Mouse (Mus musculus): ENCODE results near the gene Pkdrej. TPM values are rescaled to one million over a fixed set of nuclear protein-coding genes. Genes with fewer than 3 reads are reported as not detected.

The Pkdrej gene
- polyA plus RNA-seq, 1 experiment from 2014 or later, result 0.03 TPM

GRCm38 (mm10) chr15:85808031-85808430, 13.5 kb downstream of the Pkdrej start:
- Histone ChIP-seq H3K9ac (replicated peaks) (no peak overlapping the region), H3K9me3 (no peaks in the 10 kb centered on the region), H3K4me1 (peaks cover 6% of the 10 kb centered on the region), H3K27me3 (no peaks in the 10 kb centered on the region), H3K27ac (replicated peaks) (no peak overlapping the region), H3K36me3 (no peaks in the 10 kb centered on the region), H3K4me3 (no peak overlapping the region), H3K4me2 (replicated peaks) (no peak overlapping the region)
- 85% methylated on average over 6 of the region's 6 CpGs for WGBS
- no peak for ATAC-seq (ENCODE audit: low FRiP score, low read depth)

GRCm38 (mm10) chr15:85807404-85807803, 14.1 kb downstream of the Pkdrej start:
- no peak overlapping the region for H3K4me2 ChIP-seq (replicated peaks)
- peaks cover 9% of the 10 kb centered on the region for H3K4me1 ChIP-seq
- WGBS, result 88% methylated on average over 4 of the region's 4 CpGs
- no peak overlapping the region for H3K4me3 ChIP-seq
- H3K27me3 ChIP-seq, result no peaks in the 10 kb centered on the region
- no peaks in the 10 kb centered on the region for H3K9me3 ChIP-seq
- H3K36me3 ChIP-seq, result no peaks in the 10 kb centered on the region
- no peak for ATAC-seq (ENCODE audit: low FRiP score, low read depth)
- no peak overlapping the region for H3K27ac ChIP-seq (replicated peaks)
- no peak overlapping the region for H3K9ac ChIP-seq (replicated peaks)

- no peaks in the 10 kb centered on the region for H3K9me3 ChIP-seq
- no peak overlapping the region for H3K4me3 ChIP-seq
- H3K4me1 ChIP-seq, result peaks cover 9% of the 10 kb centered on the region
- no peak overlapping the region for H3K9ac ChIP-seq (replicated peaks)
- no peak for ATAC-seq (ENCODE audit: low FRiP score, low read depth)
- WGBS, result 86% methylated on average over 4 of the region's 4 CpGs
- no peak overlapping the region for H3K27ac ChIP-seq (replicated peaks)
- H3K36me3 ChIP-seq, result no peaks in the 10 kb centered on the region
- H3K4me2 ChIP-seq (replicated peaks), result no peak overlapping the region
- no peaks in the 10 kb centered on the region for H3K27me3 ChIP-seq
Measured at GRCm38 (mm10) chr15:85806886-85807285, 14.6 kb downstream of the Pkdrej start.

GRCm38 (mm10) chr15:85802931-85803330, 18.6 kb downstream of the Pkdrej start:
- no peaks in the 10 kb centered on the region for H3K27me3 ChIP-seq
- no peaks in the 10 kb centered on the region for H3K9me3 ChIP-seq
- no peaks in the 10 kb centered on the region for H3K36me3 ChIP-seq
- no peak for ATAC-seq (ENCODE audit: low FRiP score, low read depth)
- no peak overlapping the region for H3K4me3 ChIP-seq
- no peak overlapping the region for H3K27ac ChIP-seq (replicated peaks)
- H3K9ac ChIP-seq (replicated peaks), result no peak overlapping the region
- 89% methylated on average over 2 of the region's 2 CpGs for WGBS
- no peak overlapping the region for H3K4me2 ChIP-seq (replicated peaks)
- 0 out of 2 replicates have a peak, but pooled peaks cover 3% of the 10 kb centered on the region for H3K4me1 ChIP-seq

GRCm38 (mm10) chr15:85798676-85799075, 22.9 kb downstream of the Pkdrej start:
- WGBS, result 92% methylated on average over 8 of the region's 8 CpGs
- no peak overlapping the region for H3K4me3 ChIP-seq
- no peak for ATAC-seq (ENCODE audit: low FRiP score, low read depth)
- H3K4me2 ChIP-seq (replicated peaks), result no peak overlapping the region
- no peak overlapping the region for H3K27ac ChIP-seq (replicated peaks)
- H3K4me1 ChIP-seq, result 0 out of 2 replicates have a peak, but pooled peaks cover 3% of the 10 kb centered on the region
- no peaks in the 10 kb centered on the region for H3K27me3 ChIP-seq
- no peak overlapping the region for H3K9ac ChIP-seq (replicated peaks)
- H3K9me3 ChIP-seq, result no peaks in the 10 kb centered on the region
- no peaks in the 10 kb centered on the region for H3K36me3 ChIP-seq

- Histone ChIP-seq H3K9ac (replicated peaks) (no peak overlapping the region), H3K27ac (replicated peaks) (no peak overlapping the region), H3K4me1 (no peaks in the 10 kb centered on the region), H3K4me2 (replicated peaks) (no peak overlapping the region), H3K9me3 (no peaks in the 10 kb centered on the region), H3K27me3 (peaks cover 3% of the 10 kb centered on the region; the same call in 1 of the 2 replicates), H3K4me3 (no peak overlapping the region), H3K36me3 (no peaks in the 10 kb centered on the region)
- 82% methylated on average over 6 of the region's 6 CpGs for WGBS
- ATAC-seq (ENCODE audit: low FRiP score, low read depth), result no peak
Measured at GRCm38 (mm10) chr15:85795516-85795915, 26.0 kb downstream of the Pkdrej start.

- Histone ChIP-seq H3K36me3 (no peaks in the 10 kb centered on the region), H3K9ac (replicated peaks) (no peak overlapping the region), H3K4me1 (no peaks in the 10 kb centered on the region), H3K4me3 (no peak overlapping the region), H3K9me3 (no peaks in the 10 kb centered on the region), H3K27ac (replicated peaks) (no peak overlapping the region), H3K4me2 (replicated peaks) (no peak overlapping the region), H3K27me3 (peaks cover 3% of the 10 kb centered on the region; the same call in 1 of the 2 replicates)
- no peak for ATAC-seq (ENCODE audit: low FRiP score, low read depth)
- 93% methylated on average over 1 of the region's 1 CpGs for WGBS
Measured at GRCm38 (mm10) chr15:85792819-85793218, 28.7 kb downstream of the Pkdrej start.

- H3K36me3 ChIP-seq, result no peaks in the 10 kb centered on the region
- no peak overlapping the region for H3K27ac ChIP-seq (replicated peaks)
- H3K9me3 ChIP-seq, result no peaks in the 10 kb centered on the region
- H3K4me3 ChIP-seq, result no peak overlapping the region
- WGBS, result 85% methylated on average over 4 of the region's 4 CpGs
- ATAC-seq (ENCODE audit: low FRiP score, low read depth), result no peak
- H3K4me1 ChIP-seq, result no peaks in the 10 kb centered on the region
- H3K4me2 ChIP-seq (replicated peaks), result no peak overlapping the region
- H3K9ac ChIP-seq (replicated peaks), result no peak overlapping the region
- H3K27me3 ChIP-seq, result peaks cover 3% of the 10 kb centered on the region; the same call in 1 of the 2 replicates
Measured at GRCm38 (mm10) chr15:85791449-85791848, 30.1 kb downstream of the Pkdrej start.

GRCm38 (mm10) chr15:85788633-85789032, 32.9 kb downstream of the Pkdrej start:
- ATAC-seq (ENCODE audit: low FRiP score, low read depth), result no peak
- Histone ChIP-seq H3K9me3 (no peaks in the 10 kb centered on the region), H3K27me3 (peaks cover 3% of the 10 kb centered on the region; the same call in 1 of the 2 replicates), H3K4me2 (replicated peaks) (no peak overlapping the region), H3K9ac (replicated peaks) (no peak overlapping the region), H3K27ac (replicated peaks) (no peak overlapping the region), H3K4me3 (no peak overlapping the region), H3K4me1 (no peaks in the 10 kb centered on the region), H3K36me3 (no peaks in the 10 kb centered on the region)
- 76% methylated on average over 16 of the region's 16 CpGs for WGBS

- Histone ChIP-seq H3K27ac (replicated peaks) (no peak overlapping the region), H3K27me3 (peaks cover 3% of the 10 kb centered on the region; the same call in 1 of the 2 replicates), H3K9me3 (no peaks in the 10 kb centered on the region), H3K4me1 (no peaks in the 10 kb centered on the region), H3K9ac (replicated peaks) (no peak overlapping the region), H3K36me3 (no peaks in the 10 kb centered on the region), H3K4me3 (no peak overlapping the region), H3K4me2 (replicated peaks) (no peak overlapping the region)
- ATAC-seq (ENCODE audit: low FRiP score, low read depth), result no peak
- 90% methylated on average over 4 of the region's 4 CpGs for WGBS
Measured at GRCm38 (mm10) chr15:85788051-85788450, 33.5 kb downstream of the Pkdrej start.

GRCm38 (mm10) chr15:85787482-85787881, 34.1 kb downstream of the Pkdrej start:
- Histone ChIP-seq H3K4me1 (no peaks in the 10 kb centered on the region), H3K27me3 (peaks cover 3% of the 10 kb centered on the region; the same call in 1 of the 2 replicates), H3K4me2 (replicated peaks) (no peak overlapping the region), H3K9me3 (no peaks in the 10 kb centered on the region), H3K4me3 (no peak overlapping the region), H3K27ac (replicated peaks) (no peak overlapping the region), H3K36me3 (no peaks in the 10 kb centered on the region), H3K9ac (replicated peaks) (no peak overlapping the region)
- 92% methylated on average over 6 of the region's 6 CpGs for WGBS
- ATAC-seq (ENCODE audit: low FRiP score, low read depth), result no peak

- WGBS, result 80% methylated on average over 5 of the region's 5 CpGs
- Histone ChIP-seq H3K9me3 (no peaks in the 10 kb centered on the region), H3K36me3 (no peaks in the 10 kb centered on the region), H3K4me1 (no peaks in the 10 kb centered on the region), H3K4me3 (no peak overlapping the region), H3K27me3 (peaks cover 3% of the 10 kb centered on the region; the same call in 1 of the 2 replicates), H3K4me2 (replicated peaks) (no peak overlapping the region), H3K27ac (replicated peaks) (no peak overlapping the region), H3K9ac (replicated peaks) (no peak overlapping the region)
- no peak for ATAC-seq (ENCODE audit: low FRiP score, low read depth)
Measured at GRCm38 (mm10) chr15:85786711-85787110, 34.8 kb downstream of the Pkdrej start.

- Histone ChIP-seq H3K36me3 (no peaks in the 10 kb centered on the region), H3K27me3 (no peaks in the 10 kb centered on the region), H3K4me1 (no peaks in the 10 kb centered on the region), H3K4me3 (no peak overlapping the region), H3K9me3 (no peaks in the 10 kb centered on the region), H3K4me2 (replicated peaks) (no peak overlapping the region), H3K9ac (replicated peaks) (no peak overlapping the region), H3K27ac (replicated peaks) (no peak overlapping the region)
- ATAC-seq (ENCODE audit: low FRiP score, low read depth), result no peak
- WGBS, result 81% methylated on average over 3 of the region's 3 CpGs
Measured at GRCm38 (mm10) chr15:85784341-85784740, 37.2 kb downstream of the Pkdrej start.
